Mouse (Mus musculus) layer of hippocampus, postnatal 25 days (tissue): ENCODE measurements at regions not wholly inside any gene's neighbourhood (a gene's known extent, or its start where the extent isn't known, plus 50 kb on each side); places are given as distances from the start of the nearest gene placed in this dataset.
A peak's percentile ranks its signal among the peaks of the same experiment; 100 is the strongest.

ENCODE experiments used
- DNase-seq, 2 experiments: peaks; one replicate each; pipeline ENCODE4 v3.0.0; 2022; ENCODE audit warnings: mixed read lengths in 2 of 2, low spot score in 1 of 2; ENCODE audit errors: extremely low spot score in 1 of 2

DNA sequence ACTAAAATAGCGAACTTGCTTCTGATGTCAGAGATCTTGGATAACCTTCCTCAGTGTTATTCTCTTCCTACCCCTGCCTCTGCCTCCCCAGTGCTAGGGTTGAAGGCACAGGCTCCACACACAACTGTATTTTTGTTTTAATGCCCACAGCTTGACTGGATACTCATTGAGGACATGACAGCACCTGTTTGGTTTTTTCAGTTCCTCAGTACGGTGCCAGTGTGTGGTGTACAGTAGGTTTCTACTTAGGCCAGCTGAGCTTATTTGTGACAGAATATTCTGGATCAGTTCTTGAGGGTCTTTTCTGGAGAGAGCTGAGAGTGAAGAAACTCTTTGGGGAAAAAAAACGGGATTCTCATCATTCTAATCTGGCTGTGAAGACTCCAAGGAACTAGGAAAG, 201.1 kb downstream of the Tmem38b start:
- no peak for DNase-seq

DNA sequence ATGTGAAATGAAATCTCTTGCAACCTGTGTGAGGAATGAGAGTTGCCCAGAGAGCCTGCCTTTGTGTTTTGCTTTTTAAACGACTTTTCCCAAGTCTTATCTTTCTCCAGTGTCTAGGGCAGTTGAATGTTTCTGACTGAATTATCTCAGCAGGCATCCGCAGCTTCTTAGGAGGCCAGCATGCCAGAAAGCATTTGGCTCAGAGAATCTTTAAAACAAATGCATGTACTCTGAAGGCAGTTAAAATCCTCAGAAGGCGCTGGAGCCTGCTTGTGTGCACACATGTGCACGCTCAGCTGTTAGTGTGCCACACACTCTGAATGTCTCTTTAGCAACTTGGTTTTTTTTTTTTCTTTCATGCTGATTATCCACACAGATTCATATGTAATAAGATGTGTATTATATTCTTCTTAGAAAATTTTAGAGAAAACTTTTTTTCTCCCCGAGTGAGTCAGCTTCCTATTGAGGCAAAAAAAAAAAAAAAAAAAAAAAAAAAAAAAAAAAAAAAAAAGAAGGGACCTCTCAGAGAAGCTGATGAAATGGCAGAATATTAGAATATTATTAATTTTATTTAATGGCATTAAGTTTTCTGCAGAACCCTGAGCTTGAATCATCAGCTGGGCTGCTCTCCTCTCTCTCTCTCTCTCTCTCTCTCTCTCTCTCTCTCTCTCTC, 201.9 kb downstream of the Tmem38b start:
- DNase-seq = no peak

DNA sequence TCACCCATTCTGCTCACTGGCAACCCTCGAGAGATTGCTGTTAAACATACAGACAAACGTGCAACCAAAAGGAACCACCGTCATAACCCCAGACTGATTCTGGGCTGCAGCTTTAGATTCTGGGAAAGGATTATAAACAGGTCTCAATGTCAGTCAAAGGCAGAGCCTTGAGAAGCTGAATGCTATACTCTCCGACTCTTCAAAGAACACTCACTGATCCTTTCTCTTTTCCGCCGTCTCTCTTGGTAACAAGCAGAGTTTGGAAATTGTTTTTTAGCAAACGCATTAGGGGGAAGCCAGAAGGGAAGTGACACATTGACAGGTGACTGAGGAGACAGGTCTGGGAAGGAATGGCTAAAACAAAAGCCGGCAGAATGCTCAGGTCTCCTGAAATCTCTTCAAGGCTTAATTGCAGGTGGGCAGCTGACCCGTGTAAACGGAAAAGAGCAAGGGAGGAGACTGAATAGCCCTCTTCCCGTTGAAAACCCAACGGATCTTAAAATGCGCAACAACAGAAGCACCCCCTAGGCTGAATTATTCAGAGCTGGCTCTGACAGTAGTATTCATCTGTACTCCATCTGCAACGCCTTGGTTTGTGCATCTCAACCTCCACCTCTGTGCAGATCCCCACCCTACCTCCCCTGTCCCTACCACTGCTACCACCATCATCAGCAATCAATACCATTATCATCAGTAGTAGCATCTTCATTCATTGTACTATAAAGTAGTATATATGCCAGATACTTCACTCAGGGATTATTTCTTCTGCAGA, 219.6 kb downstream of the Tmem38b start:
- DNase-seq = no peak

DNA sequence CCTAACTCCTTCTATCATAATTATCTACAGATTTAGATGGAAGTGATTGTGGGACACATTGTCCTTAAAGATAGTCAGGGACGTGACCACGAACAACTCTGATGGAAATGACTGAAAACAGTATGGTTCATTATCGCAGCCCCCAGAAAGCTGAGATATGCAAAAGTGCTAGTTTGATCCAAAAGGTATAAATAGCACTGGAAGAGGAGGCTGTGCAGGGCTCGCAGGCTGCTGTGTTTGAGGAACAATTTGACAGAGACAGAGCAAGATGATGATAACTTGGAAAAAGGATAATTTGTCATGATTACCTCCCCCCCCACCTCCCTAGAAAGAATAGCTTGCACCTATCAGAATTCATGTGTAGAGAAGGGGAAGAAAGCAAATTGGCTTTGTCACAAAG, 238.5 kb downstream of the Tmem38b start:
- DNase-seq = no peak

DNA sequence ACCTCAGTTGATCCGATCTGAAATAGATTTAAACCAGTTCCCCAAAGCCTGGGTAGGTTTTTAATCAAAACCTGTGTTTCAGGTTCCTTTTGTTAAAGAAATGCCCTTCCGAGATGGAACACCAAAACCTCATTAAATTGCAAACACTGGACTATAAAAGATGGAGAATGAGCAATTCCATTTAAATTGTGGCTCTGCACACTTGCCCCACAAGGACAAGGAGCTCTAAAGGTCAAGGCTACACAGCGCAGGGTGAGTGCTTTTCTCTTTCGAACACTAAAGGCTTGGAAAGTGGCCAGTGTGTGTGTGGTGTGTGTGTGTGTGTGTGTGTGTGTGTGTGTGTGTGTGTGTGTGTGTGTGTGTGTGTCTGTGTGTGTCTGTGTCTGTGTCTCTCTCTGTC, 246.1 kb downstream of the Tmem38b start:
- no peak for DNase-seq

DNA sequence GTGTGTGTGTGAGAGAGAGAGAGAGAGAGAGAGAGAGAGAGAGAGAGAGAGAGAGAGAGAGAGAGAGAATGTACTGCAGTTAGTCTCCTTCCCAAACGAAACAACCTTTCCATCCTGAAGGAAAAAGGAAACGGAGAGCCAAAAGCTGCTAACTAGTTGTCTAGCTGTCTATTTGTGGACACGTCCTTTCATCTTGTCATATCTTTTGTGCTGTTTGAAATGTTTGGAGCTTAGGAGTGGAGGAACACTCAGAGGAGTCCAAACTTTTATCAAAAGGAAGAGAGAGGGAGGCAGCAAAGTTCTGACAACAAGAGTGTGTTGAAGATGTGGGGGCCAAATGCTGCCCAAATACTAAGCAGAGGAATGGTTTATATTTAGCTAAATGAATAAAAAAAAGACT, 246.6 kb downstream of the Tmem38b start:
- DNase-seq = no peak

DNA sequence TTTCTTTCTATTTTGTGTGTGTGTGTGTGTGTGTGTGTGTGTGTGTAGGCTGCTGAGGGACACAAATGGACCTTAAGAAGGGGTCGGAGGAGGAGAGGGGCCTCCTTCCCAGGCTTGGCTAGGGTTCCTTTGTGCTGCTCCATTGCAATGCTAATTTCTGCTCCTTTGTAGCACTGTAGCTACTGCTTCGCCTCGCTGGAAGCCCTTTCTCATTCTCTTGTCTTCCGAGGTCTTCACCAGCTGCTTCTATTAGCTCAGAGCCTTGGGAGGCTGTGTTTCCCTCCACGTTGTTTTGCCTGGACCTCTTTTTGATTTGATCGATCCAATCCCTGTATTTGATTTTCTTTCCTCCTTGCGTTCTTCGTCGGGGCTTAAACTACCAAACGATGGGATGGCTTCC, 247.1 kb downstream of the Tmem38b start:
- no peak for DNase-seq

DNA sequence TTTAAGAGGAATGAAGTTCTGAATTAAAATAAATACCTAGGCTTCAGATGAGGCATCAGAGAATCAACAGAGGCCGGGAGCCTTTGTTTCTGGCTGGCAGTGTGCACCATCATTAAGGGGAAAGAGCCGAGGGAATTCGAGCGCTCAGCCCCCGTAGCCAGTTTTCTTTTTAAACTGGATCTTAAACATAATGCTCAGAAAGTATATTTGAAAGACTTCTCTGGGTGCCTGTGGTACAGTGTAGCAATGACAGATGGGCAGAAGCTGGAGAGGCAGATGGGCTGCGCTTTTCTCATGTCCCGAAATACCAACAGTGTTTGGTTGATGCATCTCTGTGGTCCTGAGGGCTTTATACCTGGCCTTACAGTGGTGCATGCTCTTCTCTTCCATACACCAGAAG, 247.6 kb downstream of the Tmem38b start:
- DNase-seq = peak; percentile 38 to 44

DNA sequence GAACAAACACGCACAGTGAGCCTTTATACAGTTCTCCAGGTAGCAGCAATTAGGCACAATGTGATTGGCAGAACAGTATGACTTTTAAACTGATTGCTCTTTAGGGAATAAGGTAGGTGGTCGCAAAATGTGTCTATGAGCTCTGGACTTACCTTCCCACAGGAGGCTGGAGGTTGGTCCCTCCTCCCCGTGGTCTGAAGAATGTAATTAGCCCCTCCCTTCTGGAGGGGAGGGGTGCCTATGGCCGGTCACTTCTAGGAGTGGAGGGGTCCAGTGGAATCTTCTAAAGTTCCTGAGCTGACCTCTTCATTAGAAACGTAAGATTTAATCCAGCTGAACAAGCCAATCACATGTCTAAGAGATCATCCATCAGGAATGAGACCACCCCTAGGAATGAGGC, 248.4 kb downstream of the Tmem38b start:
- DNase-seq = no peak

DNA sequence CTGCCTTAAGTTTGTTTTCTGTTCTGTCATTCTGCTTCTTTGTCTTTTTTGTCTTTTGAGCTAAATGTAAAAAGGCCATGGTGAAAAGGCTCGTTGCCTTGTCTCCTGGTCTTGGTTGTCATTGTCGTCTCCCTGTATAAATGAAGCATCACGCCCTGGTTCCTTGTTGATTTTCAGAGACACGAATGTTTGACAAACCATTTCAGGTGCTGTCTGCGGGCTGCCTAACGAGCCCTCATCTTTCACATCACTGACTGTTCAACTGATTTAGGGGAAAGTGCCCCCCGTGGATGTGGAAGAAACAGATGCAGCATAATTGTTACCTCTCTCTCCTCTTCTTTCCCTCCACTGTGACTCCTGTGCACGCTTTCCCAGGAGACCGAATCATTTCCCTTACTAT, 254.7 kb downstream of the Tmem38b start:
- no peak for DNase-seq

DNA sequence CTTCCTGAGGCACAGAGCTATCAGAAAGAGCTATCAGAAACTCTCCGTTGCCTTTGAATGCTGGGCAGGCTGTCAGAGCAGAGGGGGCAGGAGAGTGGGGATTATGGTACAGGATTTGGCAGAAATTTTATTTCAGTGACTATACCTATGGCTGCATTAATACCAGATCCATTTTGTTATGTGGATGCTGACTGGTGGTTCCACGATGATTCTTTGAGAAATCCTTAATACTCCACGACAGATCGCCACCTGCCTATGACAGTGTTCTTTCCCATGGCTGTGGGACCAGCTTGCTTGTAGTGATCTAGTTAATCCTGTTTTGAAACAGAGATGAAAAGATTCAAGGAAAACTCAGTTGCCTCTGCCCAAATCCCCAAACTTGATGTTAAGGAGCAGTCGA, 255.6 kb downstream of the Tmem38b start:
- DNase-seq = no peak

DNA sequence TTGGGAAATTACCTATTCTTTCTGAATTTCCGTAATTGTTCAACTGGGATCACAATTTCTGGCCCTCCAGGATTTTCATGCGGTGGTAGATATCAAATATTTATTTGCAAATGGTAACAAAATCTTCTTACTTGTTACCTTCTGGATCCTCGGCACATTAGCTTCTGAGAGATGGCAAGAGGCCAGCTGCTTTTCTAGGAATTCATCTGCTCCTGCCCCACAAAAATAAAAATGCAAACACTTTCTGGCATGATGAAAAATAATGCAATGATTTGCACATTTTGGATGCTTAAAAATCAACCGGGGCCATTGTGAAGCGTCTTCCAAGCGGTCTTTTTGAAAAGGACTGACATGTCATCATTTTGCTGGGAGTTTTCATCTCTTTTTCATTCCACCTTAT, 258.9 kb downstream of the Tmem38b start:
- DNase-seq = no peak

DNA sequence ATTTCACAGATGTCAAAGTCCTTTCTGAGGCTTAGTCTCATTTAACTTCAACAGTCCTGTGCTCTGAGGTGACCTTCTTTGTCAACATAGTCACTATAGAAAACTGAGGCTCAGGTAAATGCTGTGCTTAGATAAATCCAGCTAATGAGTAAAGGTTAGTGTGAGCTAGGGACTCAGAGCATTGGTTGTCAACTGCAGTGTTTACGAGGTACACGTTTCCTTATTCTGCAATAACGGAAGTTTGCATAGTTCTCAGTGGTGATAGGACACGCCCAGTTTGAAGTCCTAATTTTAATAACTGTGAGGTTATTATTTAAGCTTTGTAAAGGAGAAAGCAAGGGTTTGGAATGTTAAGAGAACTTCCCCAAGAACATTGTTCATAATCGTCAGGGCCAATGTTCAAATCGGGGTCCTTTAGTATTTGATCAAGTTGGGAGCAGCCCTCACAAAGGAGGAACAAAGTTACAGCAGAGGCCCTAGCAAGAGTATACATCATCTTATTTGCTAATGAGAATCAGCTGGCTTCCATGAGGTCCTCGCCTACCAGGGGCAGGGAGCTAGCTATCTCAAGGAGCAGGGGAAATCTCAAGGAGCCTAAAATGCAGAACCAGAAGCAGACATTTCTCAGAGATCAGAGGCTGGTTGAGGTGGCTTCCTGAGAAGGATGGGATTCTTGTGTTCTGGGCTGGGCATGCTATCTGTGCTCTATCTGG, 268.6 kb downstream of the Tmem38b start:
- no peak for DNase-seq

DNA sequence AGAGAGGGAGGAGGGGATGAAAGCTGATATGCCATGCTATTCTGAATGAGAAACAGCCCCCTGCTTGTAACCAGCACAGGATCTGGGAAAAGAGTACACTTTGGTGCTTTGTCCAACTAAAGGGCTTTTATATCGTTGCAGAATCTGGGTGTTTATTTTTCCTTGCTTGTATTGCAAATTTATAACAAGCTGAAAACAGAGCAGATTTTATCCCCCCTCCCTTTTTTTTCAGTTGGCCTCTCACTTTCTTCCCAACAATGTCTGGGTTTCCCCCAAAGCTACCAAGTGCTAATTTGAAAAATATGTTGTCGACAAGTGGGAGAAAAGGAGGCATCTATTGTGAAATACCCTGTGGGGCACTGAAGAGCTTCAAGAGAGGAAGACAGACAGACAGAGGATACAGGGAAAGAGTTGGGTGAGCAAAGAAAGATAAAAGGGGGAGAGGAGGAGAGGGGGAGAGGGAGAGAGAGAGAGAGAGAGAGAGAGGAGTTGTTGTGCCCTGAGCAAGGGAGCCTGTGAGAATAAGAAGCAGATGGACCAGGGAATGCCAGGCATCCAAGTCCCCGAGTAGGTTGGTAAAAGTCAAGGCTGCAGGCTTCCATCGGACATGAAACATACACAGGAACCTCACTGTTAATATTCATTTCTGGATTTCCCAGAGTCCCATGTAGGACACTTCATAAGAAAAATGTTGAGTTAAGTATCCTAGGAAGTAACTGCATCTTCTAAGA, 269.5 kb downstream of the Tmem38b start:
- DNase-seq = no peak

DNA sequence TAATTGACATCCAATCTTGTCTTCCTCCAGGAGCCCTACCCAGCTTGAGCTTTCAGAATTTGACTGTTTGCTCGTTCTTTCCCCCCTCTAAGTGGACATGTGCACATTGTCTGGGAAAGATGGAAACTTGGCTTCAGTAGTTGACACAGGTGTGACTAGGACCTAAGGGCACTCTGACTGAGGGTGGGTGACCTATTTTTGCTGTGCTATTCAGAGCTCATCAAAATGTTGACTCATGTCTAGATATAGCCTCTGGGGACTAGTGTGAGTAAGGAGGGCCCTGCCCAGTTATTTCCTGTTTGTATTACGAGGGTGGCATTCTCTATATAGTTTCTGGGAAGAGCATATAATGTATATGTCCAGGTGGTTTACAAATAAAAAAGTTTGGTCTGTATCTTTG, 271.7 kb downstream of the Tmem38b start:
- DNase-seq = no peak

DNA sequence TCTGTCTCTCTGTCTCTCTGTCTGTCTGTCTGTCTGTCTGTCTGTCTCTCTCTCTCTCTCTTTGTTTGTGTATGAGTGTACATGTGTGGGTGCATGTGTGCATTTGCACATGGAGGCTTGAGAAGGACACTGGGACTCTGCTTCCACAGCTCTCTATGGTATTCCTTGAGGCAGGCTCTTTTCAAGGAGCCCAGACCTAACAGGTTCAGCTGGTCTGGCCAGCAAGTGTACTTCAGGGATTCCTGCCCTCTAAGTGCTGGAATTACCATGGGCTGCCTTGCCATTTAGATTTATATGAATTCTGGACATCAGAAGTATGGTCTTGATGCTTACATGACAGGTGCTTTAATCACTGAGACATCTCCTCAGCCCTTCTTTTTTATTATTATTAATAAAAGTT, 274.4 kb downstream of the Tmem38b start:
- no peak for DNase-seq

DNA sequence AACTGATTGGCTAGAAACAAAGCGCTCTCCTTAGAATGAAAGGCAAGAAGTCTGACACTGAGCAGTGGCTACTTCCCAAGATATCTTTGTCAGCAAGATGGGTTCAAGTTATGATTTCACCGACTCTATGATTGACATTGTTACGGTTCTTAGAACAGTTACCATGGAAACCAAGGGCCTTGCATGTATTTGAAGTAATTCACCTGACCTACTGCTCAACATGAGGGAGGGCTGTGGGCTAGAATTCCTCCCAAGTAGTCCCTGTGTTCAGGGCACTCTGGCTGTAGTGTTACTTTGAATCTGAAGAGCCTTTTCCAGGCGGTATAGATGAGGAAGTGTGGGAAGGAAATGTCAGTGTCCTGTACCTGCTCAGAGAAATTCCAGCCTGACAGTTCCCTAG, 281.1 kb downstream of the Tmem38b start:
- no peak for DNase-seq

DNA sequence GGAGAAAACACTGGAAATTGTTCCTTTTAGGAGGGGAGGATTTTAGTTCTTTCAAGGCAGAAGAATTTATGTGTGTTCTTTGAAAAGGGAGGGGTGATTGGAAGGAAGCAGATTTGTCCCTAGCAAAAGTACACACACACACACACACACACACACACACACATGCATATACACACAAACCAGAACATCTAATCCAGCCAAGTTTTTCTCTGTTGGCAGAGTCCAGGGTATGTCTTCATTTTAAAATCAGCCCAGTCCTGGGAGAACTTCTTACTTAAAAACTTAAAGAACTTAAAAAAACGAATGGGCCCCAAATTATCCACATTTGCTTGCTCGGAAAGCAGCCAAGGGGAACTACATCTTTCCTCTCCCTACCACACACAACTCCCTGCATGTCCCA, 290.5 kb downstream of the Tmem38b start:
- no peak for DNase-seq

DNA sequence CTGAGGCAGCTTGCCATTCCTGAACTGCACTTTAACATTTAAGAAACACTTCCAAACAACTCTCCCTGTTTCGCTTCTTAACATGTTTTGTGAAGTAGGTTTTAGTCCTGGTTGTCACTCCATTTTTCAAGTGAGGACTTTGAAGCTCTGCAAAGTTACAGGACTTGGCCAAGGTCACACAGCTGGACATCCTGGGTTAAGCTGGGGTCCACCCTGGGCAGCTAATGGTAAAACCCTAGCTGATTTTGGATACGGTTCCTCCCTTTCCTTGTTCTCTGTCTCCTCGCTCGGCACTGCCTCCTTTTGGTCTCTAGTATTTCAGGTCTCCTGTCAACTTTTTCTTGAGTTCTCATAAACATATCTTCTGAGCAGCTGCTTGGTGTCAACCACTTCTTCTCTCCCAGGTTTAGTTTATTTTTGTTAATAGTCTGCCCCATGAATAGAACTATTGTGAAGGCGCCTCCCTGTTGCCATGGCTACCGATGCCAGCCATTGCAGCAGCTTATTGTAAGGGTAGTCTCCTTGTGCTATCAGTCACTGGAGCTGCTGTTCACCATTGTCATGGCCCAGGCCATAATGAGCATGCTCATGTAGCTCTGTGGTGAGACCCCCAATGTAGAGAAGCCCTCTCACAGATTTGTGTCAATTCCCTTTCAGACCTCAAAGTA, 292.5 kb downstream of the Tmem38b start:
- no peak for DNase-seq
